Mouse (Mus musculus): Measurements from ENCODE around the gene Serpina3k.
"Not testable (repeated sequence)": the region's sequence is repeated elsewhere in the genome, so short reads cannot be mapped to it uniquely, and the experiment has no call there.

GRCm38 (mm10) chr12:104336873-104337272 lies 1.4 kb upstream of the Serpina3k start:
- not testable (repeated sequence) for TF ChIP-seq POLR2A (IDR thresholded peaks at IDR 0.05; ENCODE audit: control insufficient read depth, extremely low read depth, insufficient read depth, low read length, poor library complexity); CTCF (IDR thresholded peaks at IDR 0.05; ENCODE audit: borderline replicate concordance, control insufficient read depth, extremely low read depth, insufficient read depth, low read length, poor library complexity)
